Mouse (Mus musculus) neutrophil, adult 5-6 weeks (primary cell): ENCODE data around the gene Cox4i1. TPM values are rescaled to one million over a fixed set of nuclear protein-coding genes. Genes with fewer than 3 reads are reported as not detected.

ENCODE experiments used
- ATAC-seq: fragments of 151-379, 151-347 bp; 2 replicates; pipeline ENCODE4 v1.8.0; 2017; ENCODE audit warnings: mild to moderate bottlenecking, moderate TSS enrichment; ENCODE audit not compliant: insufficient number of reproducible peaks, poor library complexity, low FRiP score, severe bottlenecking; ENCODE audit errors: extremely low read depth
- total RNA-seq: library from RNA; stranded (forward); fragments of 200-1000 nt; gene quantifications from 2 replicates; pipeline ENCODE4 v1.2.3, GENCODE M21; 2017

Cox4i1 gene
- total RNA-seq, result 180 and 197 TPM in 2 replicates

DNA sequence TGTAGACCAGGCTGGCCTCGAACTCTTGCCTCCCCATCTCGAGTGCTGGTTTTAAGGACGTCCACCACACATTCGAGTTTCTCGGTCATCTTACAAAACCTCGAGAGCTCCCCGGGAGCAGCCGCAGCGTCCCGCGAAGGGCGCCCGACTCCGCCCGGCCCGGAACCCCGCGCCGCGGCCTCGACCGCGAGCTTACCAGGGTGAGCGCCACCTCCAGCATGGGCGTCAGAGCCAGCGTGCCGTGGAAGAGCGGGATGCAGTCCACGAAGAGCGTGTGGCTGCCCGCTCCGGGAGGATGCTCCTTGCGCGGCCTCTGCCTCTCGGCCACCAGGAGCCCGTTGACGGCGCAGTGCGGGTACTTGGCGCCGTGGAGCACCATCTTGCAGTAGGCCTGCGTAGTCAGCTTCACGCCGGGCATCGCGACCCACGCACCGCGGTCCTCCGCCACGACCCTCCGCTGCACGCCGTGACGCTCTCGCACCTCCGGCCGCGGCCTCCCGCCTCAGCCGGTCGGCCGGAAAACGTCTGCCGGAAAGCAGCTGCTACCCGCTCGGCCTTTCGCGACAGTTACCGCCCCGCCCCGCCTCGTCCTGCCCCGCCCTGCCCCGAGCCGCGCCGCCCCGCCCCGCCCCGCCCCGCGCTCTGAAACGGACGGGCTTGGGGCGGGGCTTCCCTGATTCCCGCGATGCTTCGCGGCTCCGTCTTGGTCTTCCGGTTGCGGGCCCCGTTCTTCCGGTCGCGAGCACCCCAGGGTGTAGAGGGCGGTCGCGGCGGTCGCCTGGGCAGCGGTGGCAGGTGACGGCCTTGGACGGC, at the start of gene Cox4i1, which contains the start of gene Gm27021:
Gene Cox4i1 (plus strand): TSS at position 662 of the 813 bp plus-strand sequence.
Gene Gm27021 (minus strand): TSS at position 519 of the 813 bp plus-strand sequence.
- ATAC-seq, result peak; percentile 82

- ATAC-seq, result no peak
Observed at GRCm38 (mm10) chr8:120619235-120620180, 48.5 kb upstream of the Cox4i1 start.

- ATAC-seq, result no peak
Observed at GRCm38 (mm10) chr8:120620441-120620840, 47.6 kb upstream of the Cox4i1 start.

DNA sequence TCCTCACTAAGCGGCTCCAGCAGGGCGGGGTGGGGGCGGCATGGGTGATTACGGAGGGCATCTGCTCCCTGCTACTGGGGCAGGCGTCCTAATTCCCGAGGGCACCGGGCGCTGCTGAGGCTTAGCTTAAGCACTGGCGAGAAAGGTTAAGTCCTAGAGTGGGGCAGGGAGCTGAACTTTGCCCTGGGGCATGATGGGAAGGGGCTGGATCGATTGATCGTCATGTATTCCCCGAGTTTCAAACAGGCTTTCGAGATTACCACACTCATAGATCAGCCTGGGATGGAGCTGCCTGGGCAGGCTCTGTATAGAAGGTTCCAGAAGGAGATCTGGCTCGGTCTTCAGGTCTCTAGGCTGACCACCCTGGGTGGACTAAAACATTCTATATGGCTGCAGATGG, 45.9 kb upstream of the Cox4i1 start:
- ATAC-seq, result no peak

GRCm38 (mm10) chr8:120623608-120624007, 44.4 kb upstream of the Cox4i1 start:
- ATAC-seq, result no peak

- no peak for ATAC-seq
Observed at GRCm38 (mm10) chr8:120626461-120626860, 41.6 kb upstream of the Cox4i1 start.

- ATAC-seq, result no peak
Observed at GRCm38 (mm10) chr8:120627298-120627697, 40.7 kb upstream of the Cox4i1 start.

DNA sequence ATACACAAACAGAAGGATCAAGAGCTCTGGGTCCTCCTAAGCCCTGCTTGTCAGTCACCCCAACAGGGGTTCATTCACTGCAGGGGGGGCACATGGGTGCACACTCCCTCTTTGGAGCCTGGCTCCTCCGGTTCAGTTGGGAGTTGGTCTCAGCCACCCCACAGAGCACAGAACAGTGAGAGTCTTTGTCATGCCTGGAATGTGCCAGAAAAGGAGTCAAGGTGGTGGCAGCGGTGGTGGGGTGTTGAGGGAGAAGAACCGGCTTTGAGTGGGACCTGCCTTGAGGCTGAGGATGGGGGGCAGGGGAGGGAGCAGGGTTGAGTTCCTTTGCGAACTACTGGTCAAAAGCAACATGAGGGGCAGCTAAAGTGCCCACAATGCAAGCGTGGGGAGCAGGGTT, 38.0 kb upstream of the Cox4i1 start:
- ATAC-seq, result no peak

DNA sequence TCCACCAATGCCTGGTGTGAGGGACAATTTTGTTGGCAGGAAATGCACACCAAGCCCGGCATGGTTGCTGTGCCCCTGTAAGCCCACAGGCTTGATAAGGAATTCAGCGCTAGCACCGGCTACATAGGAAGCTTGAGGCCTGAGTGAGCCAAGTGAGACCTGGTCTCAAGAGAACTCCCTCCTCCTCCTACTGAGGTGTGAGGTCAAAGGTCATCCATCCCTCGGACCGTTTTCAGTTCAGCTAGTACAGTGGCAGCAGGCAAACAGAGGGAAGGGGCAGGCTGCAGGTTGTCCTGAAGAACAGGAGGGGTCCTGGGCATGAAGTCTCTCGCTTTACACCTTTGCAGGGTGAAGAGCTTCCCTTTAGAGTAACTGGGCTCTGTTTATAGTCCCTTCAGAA, 37.2 kb upstream of the Cox4i1 start:
- ATAC-seq, result no peak

DNA sequence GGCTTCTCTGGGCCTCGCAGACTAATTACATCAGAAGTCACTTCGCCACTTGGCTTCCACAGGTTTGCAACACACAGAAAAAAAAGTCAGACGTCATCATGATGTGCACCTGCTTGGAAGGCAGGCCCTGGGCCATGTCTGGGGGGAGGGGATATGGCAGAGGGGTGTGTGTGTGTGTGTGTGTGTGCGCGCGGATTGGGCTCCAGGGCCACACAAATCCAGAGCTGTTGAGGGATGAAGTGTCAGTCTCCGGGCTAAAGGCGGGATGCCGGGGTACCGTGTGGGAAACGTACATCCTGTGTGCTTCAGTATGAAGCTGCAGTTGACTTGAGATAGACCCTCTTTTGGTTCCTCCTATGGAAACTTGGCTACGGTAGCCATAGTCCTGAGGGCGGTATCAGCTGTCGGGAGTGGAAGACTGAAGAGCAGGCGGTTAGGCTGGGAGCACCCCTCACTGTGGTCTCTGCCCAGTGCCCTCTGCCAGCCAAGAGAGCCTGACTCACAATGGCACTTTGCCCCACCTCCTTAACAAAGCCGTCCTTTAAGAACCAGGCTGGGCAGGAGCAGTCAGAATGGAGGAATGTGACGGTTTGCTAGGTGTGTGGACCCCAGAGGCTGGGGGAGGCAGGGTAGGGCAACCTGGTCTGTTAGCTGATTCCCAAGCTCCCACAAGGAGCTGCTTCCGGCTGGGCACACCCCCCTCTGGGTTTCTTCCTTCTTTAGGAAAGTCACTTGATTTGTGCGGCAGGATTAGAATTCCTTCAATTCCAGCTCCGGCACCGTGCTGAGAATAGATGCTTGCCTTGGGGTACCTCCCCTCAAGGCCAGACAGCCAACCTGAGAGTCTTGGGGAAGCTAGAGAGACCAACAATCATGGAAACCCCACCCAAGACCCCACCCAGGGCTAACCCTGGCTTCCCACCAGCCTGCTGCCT, 36.3 kb upstream of the Cox4i1 start:
- no peak for ATAC-seq

DNA sequence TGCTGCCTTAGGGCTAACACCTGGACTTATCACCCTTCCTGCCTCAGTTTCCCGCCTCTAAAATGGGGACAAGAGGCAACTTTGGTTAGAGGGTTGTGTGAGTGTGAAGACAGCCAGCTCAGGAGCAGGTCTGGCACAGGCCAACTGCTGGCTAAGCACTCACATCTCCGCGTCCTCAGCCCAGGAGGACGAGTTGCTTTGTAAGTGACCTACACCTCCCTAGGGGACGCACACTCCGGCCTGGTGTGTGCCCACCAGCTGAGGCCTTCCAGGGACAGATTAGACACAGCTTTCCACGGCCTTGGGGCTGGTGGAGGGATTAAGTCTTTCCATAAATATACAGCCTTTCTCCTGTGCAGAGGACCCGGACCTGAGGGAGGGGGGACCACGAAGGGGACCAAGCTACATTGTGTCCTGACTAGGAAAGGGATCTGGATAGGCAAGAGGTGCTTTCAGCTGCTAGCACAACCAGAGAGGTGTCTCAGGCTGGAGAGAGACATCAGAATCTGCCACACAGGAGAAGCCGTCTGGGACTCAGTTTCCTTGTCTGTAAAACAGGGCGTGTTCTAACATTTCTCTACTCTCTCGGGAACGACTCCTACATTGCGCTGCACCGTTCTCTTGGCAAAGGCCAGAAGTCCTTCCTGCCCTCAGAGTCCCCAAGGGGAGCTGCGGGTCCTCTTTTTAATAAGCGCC, 34.9 kb upstream of the Cox4i1 start:
- ATAC-seq, result no peak

- no peak for ATAC-seq
Observed at GRCm38 (mm10) chr8:120633665-120634271, 34.3 kb upstream of the Cox4i1 start.

- no peak; the same call in 1 of the 2 replicates for ATAC-seq
Observed at GRCm38 (mm10) chr8:120634329-120634839, 33.6 kb upstream of the Cox4i1 start.

- no peak for ATAC-seq
Observed at GRCm38 (mm10) chr8:120641245-120641644, 26.8 kb upstream of the Cox4i1 start.

GRCm38 (mm10) chr8:120642031-120642662, 25.9 kb upstream of the Cox4i1 start:
- ATAC-seq, result no peak

- no peak for ATAC-seq
Observed at GRCm38 (mm10) chr8:120644663-120645062, 23.4 kb upstream of the Cox4i1 start.

- no peak for ATAC-seq
Observed at GRCm38 (mm10) chr8:120647532-120647931, 20.5 kb upstream of the Cox4i1 start, which contains the start of gene 1190005I06Rik. 1190005I06Rik (minus strand) TSS chr8:120647632.
